Mouse (Mus musculus) CH12F3 (cell line): ENCODE data around the gene Pla2g5.
"Not testable (repeated sequence)": the region's sequence is repeated elsewhere in the genome, so short reads cannot be mapped to it uniquely, and the experiment has no call there.

Experiments used
- in situ Hi-C: fragments of 300-500 bp; cut with MboI; formaldehyde crosslinking; loops from 2 replicates; pipeline ENCODE4 v1.14.3; 2020; ENCODE audit warnings: low sequenced_read_pairs

Gene Pla2g5

DNA sequence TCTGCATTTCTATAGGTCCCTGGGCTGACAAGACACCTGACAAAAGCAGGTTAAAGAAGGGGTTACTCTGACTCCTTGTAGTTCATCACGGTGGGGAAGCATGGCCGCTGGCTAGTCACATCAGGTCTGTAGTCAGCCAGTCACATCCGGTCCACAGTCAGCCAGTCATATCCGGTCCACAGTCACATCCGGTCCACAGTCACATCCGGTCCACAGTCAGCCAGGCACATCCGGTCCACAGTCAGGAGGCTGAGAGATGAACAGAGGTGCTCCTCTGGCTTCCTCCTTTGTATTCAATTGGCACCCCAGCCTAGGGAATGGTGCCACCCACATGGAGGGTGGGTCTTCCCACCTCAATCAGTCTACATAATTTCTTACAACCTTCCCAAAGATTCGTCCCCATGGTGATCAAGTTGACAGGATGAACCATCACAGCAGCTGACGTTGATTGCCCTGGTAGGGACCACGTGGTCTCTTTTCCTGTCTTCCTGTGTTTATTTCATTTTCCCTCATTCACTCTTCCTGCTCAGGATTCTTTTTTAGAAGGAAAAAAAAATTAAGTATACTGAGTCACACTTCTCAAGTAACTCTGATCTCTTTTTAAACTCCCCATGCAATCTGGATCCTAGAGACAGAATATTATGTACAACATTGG is at the start of gene Pla2g5:
Gene Pla2g5 (minus strand): TSS at position 139 of the 655 bp plus-strand sequence.
- in situ Hi-C loops = no loop called here

DNA sequence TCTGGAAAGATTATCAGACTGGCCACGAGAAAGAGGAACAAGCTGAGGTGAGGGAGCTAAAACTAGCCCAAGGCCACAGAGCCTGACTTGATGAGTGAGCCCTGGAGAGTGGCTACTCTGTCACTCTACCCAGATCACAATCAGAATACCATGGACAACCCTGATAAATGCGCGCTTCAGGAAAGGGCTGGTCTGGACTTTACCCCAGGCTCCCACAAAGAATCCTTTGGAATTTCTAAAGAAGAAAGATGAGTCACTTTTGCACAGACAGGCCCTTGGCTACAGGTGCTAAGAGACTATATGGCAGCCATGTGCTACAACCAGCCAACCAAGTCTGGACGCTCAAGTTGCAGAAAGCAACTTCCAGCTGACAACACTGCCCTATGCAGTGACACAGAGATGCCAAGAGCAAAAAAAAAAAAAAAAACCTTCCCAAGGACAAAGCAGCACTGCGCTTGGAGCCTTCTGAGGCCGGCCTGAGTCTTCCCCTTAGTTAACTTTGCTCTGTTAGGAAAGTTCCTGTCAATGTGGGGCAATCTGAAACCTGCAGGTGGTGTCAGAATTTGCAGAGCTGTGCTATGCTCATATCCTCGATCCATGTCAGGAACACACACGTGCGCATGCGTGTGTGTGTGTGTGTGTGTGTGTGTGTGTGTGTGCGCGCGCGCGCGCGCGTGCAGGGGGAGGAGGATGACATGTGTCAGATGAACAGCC is 42.5 kb upstream of the Pla2g5 start:
- in situ Hi-C loops = no loop called here

DNA sequence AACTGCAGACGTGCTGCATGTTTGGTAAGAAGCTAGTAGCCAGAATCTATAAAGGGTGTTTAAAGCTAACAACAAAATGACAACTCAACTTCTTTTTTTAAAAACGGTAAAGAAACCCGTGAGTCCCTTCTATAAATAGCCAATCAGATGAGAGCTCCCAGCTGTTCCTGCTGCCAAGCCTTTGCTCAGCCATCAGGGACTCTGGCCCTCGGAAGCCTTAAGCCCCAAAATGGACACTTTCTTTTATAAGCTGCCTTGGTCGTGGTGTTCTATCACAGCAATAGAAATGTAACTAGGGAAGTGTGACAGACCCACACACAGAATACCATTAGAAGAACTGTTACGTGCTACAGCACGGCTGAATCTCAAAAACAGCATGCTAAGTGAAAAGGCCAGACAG is 36.1 kb upstream of the Pla2g5 start:
- in situ Hi-C loops = no loop called here

DNA sequence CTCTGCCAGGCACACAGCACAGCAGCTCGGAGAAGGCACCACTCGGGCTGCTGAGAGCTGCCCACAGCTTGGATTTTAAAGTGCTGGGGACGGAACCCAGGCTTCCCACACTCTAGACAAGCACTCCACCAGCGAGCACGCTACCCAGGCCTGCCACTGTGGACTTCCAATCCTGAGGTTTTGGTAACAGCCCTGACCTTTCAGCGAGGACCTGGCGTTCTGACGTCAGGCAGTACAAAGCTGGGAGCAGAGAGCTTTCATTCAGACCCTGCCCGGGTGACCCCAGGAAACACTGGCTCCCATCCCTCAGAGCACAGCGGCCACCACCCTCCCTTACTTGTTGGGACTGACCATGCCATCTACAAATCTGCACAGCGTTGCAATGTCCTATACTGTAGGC is 30.5 kb upstream of the Pla2g5 start:
- in situ Hi-C loops = not testable (repeated sequence)

DNA sequence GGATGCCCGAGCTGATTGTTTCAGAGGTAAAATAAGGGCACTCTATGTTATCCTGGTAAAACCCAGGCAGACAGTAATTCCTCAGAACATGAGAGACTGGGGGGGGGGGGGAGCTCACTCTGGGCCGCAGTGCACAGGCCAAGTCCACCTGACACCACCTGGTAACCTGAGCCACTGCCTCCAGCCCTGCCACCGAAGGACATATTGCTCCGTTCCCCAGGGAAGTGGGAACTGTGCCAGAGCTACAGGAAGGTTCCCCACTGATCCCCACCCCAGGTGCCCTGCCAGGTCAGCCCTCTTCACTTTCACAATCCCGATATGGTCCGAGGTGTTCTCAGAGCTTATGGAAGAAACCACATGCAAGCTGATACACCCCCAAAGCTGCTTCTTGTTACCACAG is 29.4 kb upstream of the Pla2g5 start:
- in situ Hi-C loops = no loop called here

DNA sequence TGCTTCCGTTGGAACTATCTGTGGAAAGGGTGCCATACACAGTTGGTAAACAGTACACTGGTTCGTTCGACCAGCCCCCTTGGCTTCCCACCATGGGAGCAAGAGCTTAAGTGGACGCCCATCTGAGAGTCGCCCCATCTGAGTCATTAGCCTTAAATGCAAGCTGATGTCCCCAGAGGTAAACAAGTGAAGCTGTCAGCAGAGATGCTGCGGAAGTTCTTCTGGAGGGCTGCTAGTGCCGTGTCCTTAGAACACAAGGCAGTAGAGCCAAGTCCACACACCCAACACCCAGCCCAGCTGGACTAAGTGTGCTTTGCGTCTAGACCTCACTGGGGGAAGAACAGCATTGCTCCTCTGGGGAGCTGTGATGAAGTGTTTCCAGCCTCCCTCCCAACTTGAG is 26.4 kb upstream of the Pla2g5 start:
- in situ Hi-C loops = no loop called here

DNA sequence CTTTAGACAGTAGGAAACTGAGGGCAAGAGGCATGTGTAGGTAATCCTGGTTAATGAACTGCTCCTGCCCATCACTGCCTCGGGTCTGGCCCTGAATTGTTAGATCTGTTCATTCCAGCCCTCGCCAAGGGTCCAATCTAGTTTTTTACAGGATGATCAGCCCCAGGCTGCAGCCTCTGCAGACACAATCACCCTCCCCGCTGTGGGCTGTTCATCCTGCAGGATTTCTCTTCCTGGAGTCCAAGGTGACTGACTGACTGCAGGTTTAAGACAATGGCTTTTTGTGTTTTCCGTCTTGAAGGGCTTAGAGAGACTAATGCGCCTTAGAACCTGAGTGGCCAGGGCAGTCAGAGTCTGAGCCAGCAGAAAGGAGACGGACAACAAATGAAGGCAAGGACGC is 25.9 kb upstream of the Pla2g5 start:
- in situ Hi-C loops = no loop called here

DNA sequence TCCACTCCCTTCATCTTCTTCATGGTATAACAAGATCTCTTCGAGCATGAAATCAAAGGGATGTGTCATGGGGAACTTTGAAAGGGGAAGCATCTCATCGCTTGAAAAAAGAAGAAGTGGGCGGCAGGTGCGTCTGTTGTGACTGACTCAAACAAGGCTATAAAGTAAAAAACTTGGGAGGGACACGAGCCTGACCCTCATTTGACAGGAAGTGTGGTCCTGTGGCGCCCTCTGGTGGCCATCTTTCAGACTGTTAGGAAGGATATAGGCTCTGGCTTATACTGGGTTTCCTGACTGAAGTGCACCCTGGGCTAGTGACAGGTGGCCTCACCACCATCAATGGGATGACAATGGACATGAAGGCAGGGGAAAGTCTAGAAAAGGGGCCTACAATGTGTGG is 21.0 kb upstream of the Pla2g5 start:
- in situ Hi-C loops = no loop called here

DNA sequence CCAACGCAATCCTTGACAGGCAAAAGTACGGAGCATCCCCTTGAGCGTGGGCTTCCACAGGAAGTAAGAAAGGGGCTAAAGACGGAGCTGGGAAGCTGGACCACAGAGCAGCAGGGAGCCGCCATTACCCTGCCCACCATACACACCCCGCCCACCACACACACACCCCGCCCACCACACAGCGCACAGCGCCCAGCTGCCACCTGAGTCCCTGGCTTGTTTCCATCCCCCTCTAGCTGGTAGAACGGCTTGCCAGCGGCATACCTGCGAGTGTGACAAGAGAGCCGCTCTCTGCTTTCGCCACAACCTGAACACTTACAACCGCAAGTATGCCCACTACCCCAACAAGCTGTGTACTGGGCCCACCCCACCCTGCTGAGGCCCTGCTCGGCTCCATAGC is 18.9 kb upstream of the Pla2g5 start:
- in situ Hi-C loops = no loop called here

DNA sequence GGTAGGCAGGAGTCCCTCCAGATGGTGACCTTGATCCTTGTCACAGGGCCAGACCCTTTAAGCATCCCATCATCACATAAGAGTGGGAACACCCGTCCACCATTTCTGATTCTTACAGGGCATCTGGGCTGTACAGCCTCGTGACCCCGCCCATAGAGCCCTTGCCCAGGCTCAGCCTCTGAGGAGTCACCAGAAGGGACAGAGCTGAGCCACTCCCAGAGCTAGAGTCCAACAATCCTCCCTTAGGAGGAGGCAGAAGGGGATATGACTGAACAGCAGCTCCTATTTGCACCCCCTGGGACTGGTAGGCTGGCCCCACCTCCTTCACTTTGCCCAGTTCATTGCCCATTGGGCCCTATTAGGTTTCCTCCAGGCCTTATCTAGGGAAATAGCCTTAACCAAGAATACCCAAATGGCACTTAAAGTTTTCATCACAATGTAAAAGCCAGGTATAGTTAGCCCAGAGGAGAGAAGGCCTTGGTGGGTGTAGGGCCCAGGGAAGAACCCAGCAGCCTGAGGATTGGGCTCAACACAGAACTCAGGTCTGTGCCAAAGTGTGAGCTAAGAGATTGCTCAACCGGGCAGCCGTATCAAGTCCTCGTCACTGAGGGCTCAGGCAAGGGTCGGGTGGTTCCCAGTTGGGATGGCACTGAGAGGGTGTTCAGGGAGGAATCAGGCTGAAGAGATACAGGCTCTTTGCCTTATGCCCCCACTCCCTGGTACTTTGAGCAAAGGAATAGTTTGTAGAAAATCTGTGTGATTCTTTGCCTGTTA is 17.7 kb upstream of the Pla2g5 start:
- in situ Hi-C loops = no loop called here

DNA sequence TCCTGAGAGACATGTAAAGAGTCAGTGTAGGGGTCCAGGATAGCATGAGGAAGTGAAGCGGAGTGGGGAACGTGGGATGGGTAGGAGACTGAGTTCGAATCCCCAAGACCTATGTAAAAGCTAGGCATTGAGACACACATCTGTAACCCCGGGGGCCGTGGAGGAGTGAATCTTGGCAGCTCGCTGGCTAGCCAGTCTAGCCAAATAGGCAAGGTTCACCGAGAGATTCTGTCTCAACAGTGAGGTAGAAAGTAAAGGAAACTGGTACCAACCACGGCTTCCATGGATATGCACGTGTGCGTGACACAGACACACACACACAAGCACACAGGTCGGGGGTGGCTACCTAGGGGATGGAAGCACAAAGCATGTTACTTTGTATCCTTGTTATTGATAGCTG is 16.5 kb upstream of the Pla2g5 start:
- in situ Hi-C loops = no loop called here

DNA sequence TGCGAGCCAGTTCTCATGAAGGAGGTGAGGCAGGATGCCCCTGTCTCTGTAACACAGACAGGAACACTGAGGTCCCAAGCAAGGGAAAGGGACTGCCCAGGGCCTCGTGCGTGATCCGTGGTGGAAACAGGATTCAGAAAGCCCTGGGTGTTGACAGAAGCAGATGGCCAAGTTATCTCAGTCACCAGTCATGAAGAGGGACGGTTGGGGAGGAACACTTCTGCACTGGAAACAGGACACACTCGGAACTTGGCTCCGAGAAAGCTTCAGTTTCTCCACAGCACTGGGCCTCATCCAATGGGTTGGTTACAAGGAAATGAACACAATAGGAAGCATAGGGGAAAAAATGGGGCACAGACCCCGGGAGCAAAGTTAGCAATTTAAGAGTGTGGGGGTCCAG is 15.5 kb upstream of the Pla2g5 start:
- in situ Hi-C loops = no loop called here

DNA sequence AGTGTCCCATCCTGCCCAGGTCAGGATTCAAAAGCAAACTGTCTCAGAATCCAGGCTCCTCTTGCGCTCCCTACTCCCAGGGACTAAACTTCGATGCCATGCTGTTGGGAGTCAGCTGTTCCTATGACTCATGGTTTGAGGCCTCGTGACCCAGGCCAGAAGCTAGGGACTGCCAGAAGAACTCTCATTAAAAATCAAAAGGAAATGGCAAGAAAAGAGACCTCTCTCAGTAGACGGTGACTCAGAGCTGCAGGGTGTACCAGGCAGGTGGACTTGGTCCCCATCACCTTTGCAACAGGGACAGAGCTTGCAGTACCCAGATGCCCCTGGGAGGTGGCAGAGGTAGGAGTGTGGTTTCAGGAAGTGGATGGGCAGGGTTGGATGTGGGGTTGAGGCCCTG is 14.4 kb upstream of the Pla2g5 start, which contains the start of gene Pla2g2e:
Gene Pla2g2e (plus strand): TSS at position 212 of the 400 bp plus-strand sequence.
- in situ Hi-C loops = no loop called here

DNA sequence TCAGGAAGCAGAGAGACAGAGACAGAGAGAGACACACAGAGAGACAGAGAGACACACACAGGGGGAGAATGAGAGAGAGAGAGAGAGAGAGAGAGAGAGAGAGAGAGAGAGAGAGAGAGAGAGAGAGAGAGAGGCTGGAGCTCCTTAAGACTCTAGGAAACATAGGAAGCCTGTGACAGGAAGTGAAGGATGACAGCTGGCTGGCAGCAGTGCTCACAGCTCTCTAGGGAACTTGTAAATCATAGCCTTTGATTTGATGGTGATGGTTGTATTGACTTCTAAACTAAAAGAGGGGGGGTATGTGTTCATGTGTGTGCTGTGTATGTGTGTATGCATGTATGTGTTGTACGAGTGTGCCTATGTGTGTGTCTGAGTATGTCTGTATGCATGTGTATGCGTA is 12.7 kb upstream of the Pla2g5 start:
- in situ Hi-C loops = no loop called here

DNA sequence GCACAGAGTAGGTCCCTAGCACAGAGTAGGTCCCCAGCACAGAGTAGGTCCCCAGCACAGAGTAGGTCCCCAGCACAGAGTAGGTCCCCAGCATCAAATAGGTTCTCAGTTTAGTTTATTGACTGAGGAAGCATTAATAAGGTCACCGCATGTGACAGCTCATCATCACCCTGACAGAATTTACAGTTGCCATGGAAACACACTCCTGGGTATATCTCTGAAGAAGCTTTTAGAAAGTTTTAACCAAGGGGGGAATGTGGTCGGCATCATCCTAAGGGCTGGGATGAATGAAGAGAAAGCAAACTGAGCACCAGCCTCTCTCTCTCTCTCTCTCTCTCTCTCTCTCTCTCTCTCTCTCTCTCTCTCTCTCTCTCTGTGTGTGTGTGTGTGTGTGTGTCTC is 12.0 kb upstream of the Pla2g5 start:
- in situ Hi-C loops = not testable (repeated sequence)

DNA sequence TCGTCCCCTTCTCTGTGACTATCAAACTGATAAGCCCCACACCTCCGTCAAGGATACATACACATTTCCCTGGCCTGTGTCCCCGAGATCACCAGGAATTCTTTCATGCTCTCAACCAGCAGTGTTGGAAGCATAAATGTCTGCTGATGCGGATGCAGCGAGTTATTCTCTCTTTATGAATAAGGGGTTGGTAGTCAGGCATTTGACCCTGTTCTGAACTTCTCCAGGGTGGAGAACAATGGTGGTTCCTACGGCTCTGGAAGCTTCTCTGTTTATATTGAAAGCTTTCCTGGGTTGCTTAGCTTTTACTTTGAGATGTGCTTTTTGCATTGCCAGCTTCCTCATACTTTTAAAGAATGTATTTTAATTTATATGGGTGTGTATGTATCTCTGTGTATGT is 10.6 kb upstream of the Pla2g5 start, which contains the start of gene Gm13030:
Gene Gm13030 (minus strand): TSS at position 101 of the 400 bp plus-strand sequence.
- in situ Hi-C loops = no loop called here

DNA sequence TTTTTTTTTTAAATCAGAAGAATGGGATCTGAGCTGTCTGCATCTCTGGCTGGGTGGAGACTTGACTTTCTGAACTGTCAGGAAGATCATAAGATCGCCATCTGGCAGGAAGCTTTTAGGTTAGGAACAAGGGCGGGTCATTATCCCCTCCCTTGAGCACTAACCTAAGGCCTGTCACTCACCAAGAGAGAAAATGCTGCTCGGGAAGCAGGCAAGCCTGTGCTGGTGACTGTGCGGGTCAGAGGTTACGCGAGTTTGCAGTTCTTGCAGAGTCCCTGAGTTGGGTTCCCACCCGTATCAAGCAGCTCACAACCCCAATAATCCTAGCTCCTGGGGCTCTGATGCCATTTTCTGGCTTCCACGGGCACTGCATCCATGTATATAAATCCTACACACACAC is 5.4 kb upstream of the Pla2g5 start:
- in situ Hi-C loops = no loop called here

DNA sequence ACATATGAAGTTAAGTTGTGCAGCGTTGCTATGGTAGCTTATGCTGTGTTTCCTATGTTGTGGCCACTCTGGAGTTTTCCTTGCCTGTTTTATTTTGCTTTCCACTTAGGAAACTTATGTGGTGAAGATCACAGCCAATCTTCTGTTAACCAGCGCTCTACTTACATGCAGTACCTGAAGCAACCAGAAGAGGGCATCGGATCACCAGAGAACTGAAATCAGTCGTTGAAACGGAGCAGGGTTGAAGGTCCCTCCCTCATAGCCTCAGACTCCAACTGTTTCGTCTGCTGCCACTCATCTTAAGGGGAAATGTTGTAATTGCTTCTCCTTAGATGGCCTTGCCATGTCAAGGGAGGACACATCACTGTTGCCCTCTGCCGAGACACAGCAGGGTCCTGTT is 3.1 kb upstream of the Pla2g5 start:
- in situ Hi-C loops = no loop called here

DNA sequence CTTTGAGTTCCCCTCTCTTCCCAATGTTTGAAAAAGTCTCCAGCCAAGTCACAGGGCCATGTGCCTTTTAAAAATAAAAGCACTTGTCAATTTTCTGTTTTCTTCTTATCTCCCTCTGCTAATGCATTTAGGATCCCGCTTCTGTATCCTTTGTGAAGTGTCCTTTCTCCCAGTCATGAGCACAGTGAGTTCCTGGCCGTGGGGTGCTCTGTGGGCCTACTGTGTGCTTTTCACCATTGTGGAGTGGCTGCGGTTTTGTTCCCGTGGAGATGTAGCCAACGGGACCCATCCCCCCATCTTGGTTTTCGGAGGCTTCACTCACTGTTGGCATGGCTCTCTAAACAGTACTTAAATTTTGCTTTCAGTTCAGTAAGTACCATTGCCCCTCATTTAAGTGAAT is 2.7 kb upstream of the Pla2g5 start:
- in situ Hi-C loops = no loop called here

DNA sequence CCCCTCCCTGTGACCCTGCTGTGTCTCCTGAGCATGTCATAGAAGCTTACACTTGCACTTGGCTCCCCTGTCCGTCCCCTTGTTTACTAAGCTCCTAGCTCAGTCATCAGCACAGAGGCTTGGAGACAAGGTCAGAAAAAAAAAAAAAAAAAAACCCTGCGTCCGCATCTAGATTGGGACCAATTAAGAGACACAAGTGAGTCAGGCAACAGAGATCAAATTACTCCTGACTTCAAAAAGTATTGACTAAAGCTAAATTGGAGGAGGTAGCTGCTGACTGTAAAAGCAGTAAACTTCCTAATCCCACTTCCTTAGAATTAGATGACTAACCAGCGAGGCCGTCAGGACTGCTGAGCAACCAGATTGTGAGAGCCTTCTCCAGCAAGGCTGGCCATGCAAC is 1.8 kb upstream of the Pla2g5 start:
- in situ Hi-C loops = no loop called here

DNA sequence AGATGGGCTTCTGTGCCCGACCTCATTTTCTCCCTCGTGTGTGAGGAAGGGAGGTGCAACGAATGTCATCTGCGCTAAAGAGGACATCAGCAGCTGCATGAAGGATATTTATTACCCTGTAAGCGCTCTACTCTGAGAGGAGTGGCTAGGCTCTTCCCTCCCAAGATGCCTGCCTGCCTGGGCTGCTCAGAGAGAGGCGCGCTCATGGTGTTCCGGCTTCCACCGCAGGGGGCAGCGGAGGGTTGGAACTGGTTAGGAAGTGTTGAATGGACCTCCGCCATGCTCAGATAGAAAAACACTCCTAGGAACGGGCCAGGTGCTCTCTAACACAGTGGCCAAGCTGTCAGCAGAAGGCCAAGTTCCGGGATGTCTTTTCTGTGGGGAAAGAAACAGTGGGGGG is 3.6 kb downstream of the Pla2g5 start:
- in situ Hi-C loops = loop anchor here (10.0 kb wide), 2 partner anchors 115 to 155 kb away; no protein-coding TSS in a partner anchor

DNA sequence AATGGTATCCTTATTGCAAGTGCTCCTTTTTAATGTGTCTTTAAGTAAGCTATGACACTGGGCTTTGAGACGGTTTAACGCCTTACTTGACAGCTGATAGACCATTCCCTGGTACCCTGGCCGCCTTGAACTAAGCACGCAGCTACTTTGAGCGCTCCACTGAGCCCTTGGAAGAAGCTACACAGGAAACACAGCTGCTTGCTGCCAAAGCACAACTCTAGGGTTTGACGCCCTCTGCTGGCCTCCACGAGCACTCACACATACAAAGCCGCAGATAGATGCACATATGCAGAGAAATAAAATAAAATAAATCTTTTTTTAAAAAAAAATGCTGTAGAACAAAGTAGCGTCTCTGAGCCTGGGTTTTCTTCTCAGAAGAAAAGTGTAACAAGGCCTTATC is 4.0 kb downstream of the Pla2g5 start:
- in situ Hi-C loops = loop anchor here (10.0 kb wide), 2 partner anchors 114 to 154 kb away; no protein-coding TSS in a partner anchor
